Mouse (Mus musculus) liver, embryonic 14.5 days (tissue): Measurements from ENCODE around the gene Ccdc47. TPM values are rescaled to one million over a fixed set of nuclear protein-coding genes. Genes with fewer than 3 reads are reported as not detected.

Experiments
- ATAC-seq: fragments of 200-750 bp; cut with Nextera tagmentation; 2 replicates; pipeline ENCODE4 v1.8.0; 2017; ENCODE audit warnings: moderate number of reproducible peaks, mild to moderate bottlenecking, moderate library complexity; ENCODE audit not compliant: insufficient read depth
- DNase-seq, 3 experiments: peaks; one replicate each; pipeline ENCODE4 v3.0.0-alpha.2; 2012 to 2013; ENCODE audit warnings: low read depth in 3 of 3, low spot score in 3 of 3
- H3K27ac ChIP-seq: fragments of 300-500 bp; sonication (generic); 2 replicates; pipeline ENCODE4 v1.5.1; 2014; ENCODE audit warnings: moderate library complexity, mild to moderate bottlenecking, control low read depth, inconsistent platforms
- H3K27me3 ChIP-seq: fragments of 300-500 bp; sonication (generic); 2 replicates; pipeline ENCODE4 v1.6.1; 2014; ENCODE audit warnings: mild to moderate bottlenecking, low read length, moderate library complexity; ENCODE audit not compliant: control insufficient read depth, insufficient read depth
- H3K36me3 ChIP-seq: fragments of 300-500 bp; sonication (generic); replicated peaks from 2 replicates; pipeline ENCODE4 v1.6.1; 2014; ENCODE audit warnings: low read depth; ENCODE audit not compliant: control insufficient read depth, insufficient read depth
- H3K4me1 ChIP-seq, 2 experiments: fragments of 200-500 bp in 1 of 2; fragments of 300-500 bp in 1 of 2; sonication (generic) in 1 of 2; replicated peaks; 2 replicates each; pipeline ENCODE4 v1.6.1; 2012 to 2014; ENCODE audit warnings: antibody characterized with exemption in 1 of 2, inconsistent platforms in 1 of 2, low read length in 1 of 2; ENCODE audit not compliant: control insufficient read depth in 2 of 2, insufficient read depth in 2 of 2
- H3K4me2 ChIP-seq: fragments of 300-500 bp; sonication (generic); 2 replicates; pipeline ENCODE4 v1.6.1; 2014; ENCODE audit warnings: low read depth, mild to moderate bottlenecking, control low read depth, moderate library complexity
- H3K4me3 ChIP-seq, 2 experiments: fragments of 200-500 bp in 1 of 2; fragments of 300-500 bp in 1 of 2; sonication (generic) in 1 of 2; 2 replicates each; pipeline ENCODE4 v1.5.1; 2012 to 2014; ENCODE audit warnings: low read depth in 2 of 2, low read length in 2 of 2, mild to moderate bottlenecking in 2 of 2, control low read depth in 1 of 2, inconsistent platforms in 1 of 2, moderate library complexity in 1 of 2; ENCODE audit not compliant: insufficient read depth in 1 of 2
- H3K9ac ChIP-seq: fragments of 300-500 bp; sonication (generic); replicated peaks from 2 replicates; pipeline ENCODE4 v1.6.1; 2014; ENCODE audit warnings: mild to moderate bottlenecking, control low read depth, moderate library complexity
- H3K9me3 ChIP-seq: fragments of 300-500 bp; sonication (generic); 2 replicates; pipeline ENCODE4 v1.6.1; 2016; ENCODE audit warnings: low read length, mixed read lengths; ENCODE audit not compliant: control insufficient read depth
- CTCF ChIP-seq: IDR thresholded peaks from 2 replicates; pipeline ENCODE4 v1.5.1; 2016; ENCODE audit warnings: antibody characterized with exemption, low read depth, control low read depth
- EP300 ChIP-seq: IDR thresholded peaks from 2 replicates; pipeline ENCODE4 v1.6.1; 2016; ENCODE audit warnings: antibody characterized with exemption, low read depth
- WGBS: fragments of 180-500 bp; shearing (Covaris S2); extraction: QIAGEN DNeasy Blood & Tissue Kit; methylation state at CpG from one replicate; pipeline ENCODE4 v1.1.7; 2014; ENCODE audit not compliant: insufficient replicate concordance; 5-methylcytosine and 5-hydroxymethylcytosine counted together
- polyA plus RNA-seq, 2 experiments: library from polyadenylated mRNA; depleted of rRNA in 1 of 2; stranded (reverse) in 1 of 2; unstranded in 1 of 2; fragments of >200 nt; fragmentation: Nextera tagmentation in 1 of 2; extraction: Ambion mirVana in 1 of 2; gene quantifications; 2 replicates each; pipeline versions ENCODE4 v1.2.1 to v1.2.3; 2012 to 2014

The Ccdc47 gene
- polyA plus RNA-seq, 2 experiments = 19.0 to 29.2 TPM

GRCm38 (mm10) chr11:106179711-106180448 is 36.3 kb downstream of the Ccdc47 start:
- H3K9ac ChIP-seq = no peak overlapping the region
- H3K36me3 ChIP-seq = no peaks in the 10 kb centered on the region
- no peaks in the 10 kb centered on the region for H3K27me3 ChIP-seq
- H3K4me3 ChIP-seq = no peak overlapping the region
- no peak overlapping the region for H3K27ac ChIP-seq
- WGBS = 64% methylated on average over 7 of the region's 7 CpGs
- TF ChIP-seq EP300 (no peak), CTCF (no peak)
- H3K4me2 ChIP-seq = no peak overlapping the region
- DNase-seq (no peak), ATAC-seq (no peak)
- no peaks in the 10 kb centered on the region for H3K9me3 ChIP-seq
- H3K4me1 ChIP-seq = peaks cover 20 to 26% of the 10 kb centered on the region in 2 experiments

- no peak overlapping the region for H3K4me3 ChIP-seq
- H3K9ac ChIP-seq = no peak overlapping the region
- DNase-seq (peak in 1 of 3 experiments; percentile 41), ATAC-seq (peak; percentile 95)
- peak overlapping the region; percentile 47 for H3K4me2 ChIP-seq
- H3K27me3 ChIP-seq = no peaks in the 10 kb centered on the region
- peak; percentile 29; the same call in 1 of the 2 replicates for TF ChIP-seq CTCF
- TF ChIP-seq EP300 = 0 out of 2 replicates have a peak, but pooled peaks have one; percentile 31
- no peaks in the 10 kb centered on the region for H3K9me3 ChIP-seq
- WGBS = 49% methylated on average over 5 of the region's 5 CpGs
- H3K27ac ChIP-seq = peak overlapping the region; percentile 48
- H3K4me1 ChIP-seq = peaks cover 20 to 26% of the 10 kb centered on the region in 2 experiments
- no peaks in the 10 kb centered on the region for H3K36me3 ChIP-seq
These were observed 37.9 kb downstream of the Ccdc47 start for GRCm38 (mm10) chr11:106178036-106178782.

GRCm38 (mm10) chr11:106176372-106176771 is 39.8 kb downstream of the Ccdc47 start:
- Histone ChIP-seq H3K9ac (no peak overlapping the region), H3K4me1 (peaks cover 20 to 30% of the 10 kb centered on the region in 2 experiments), H3K9me3 (no peaks in the 10 kb centered on the region), H3K4me2 (no peak overlapping the region), H3K36me3 (no peaks in the 10 kb centered on the region), H3K27ac (no peak overlapping the region), H3K27me3 (no peaks in the 10 kb centered on the region), H3K4me3 (no peak overlapping the region)
- TF ChIP-seq EP300 = no peak
- DNase-seq = no peak
- no peak for ATAC-seq
- 45% methylated on average over 5 of the region's 5 CpGs for WGBS

GRCm38 (mm10) chr11:106175081-106175480 is 41.1 kb downstream of the Ccdc47 start:
- Histone ChIP-seq H3K27me3 (no peaks in the 10 kb centered on the region), H3K4me2 (no peak overlapping the region), H3K4me3 (no peak overlapping the region), H3K4me1 (peaks cover 20 to 30% of the 10 kb centered on the region in 2 experiments), H3K9ac (no peak overlapping the region), H3K27ac (no peak overlapping the region), H3K9me3 (no peaks in the 10 kb centered on the region), H3K36me3 (no peaks in the 10 kb centered on the region)
- WGBS = 63% methylated on average over 3 of the region's 3 CpGs
- ATAC-seq = no peak
- DNase-seq = no peak
- no peak for TF ChIP-seq EP300
- TF ChIP-seq CTCF = no peak

GRCm38 (mm10) chr11:106174372-106174771 is 41.8 kb downstream of the Ccdc47 start:
- Histone ChIP-seq H3K9ac (no peak overlapping the region), H3K27me3 (no peaks in the 10 kb centered on the region), H3K4me1 (peaks cover 20 to 27% of the 10 kb centered on the region in 2 experiments), H3K4me2 (no peak overlapping the region), H3K36me3 (no peaks in the 10 kb centered on the region), H3K4me3 (no peak overlapping the region), H3K9me3 (no peaks in the 10 kb centered on the region), H3K27ac (no peak overlapping the region)
- DNase-seq = no peak
- no peak for ATAC-seq
- TF ChIP-seq CTCF (no peak), EP300 (no peak)
- 78% methylated on average over 5 of the region's 5 CpGs for WGBS
